Mouse (Mus musculus) layer of hippocampus, postnatal 36 days (tissue): ENCODE results near the gene Ggct. TPM values are rescaled to one million over a fixed set of nuclear protein-coding genes. Genes with fewer than 3 reads are reported as not detected.

Experiments
- DNase-seq, 2 experiments: peaks; one replicate each; pipeline ENCODE4 v3.0.0; 2022
- total RNA-seq, 2 experiments: library from RNA; stranded (reverse); gene quantifications; 2 replicates each; pipeline ENCODE4 v1.2.3; 2021

The Ggct gene
- 10 to 100 TPM; 34.7 to 39.0 TPM for total RNA-seq

- DNase-seq, result peak; percentile 95 to 97
Measured at GRCm38 (mm10) chr6:54992734-54993260, at the start of gene Ggct. Gene Ggct (minus strand): TSS chr6:54992950.

- DNase-seq, result no peak
Measured at GRCm38 (mm10) chr6:55040031-55040430, 47.3 kb upstream of the Ggct start.

GRCm38 (mm10) chr6:55039446-55039783 is 46.7 kb upstream of the Ggct start:
- no peak for DNase-seq

GRCm38 (mm10) chr6:55038671-55039445 is 46.1 kb upstream of the Ggct start:
- no peak for DNase-seq

- DNase-seq, result peak; percentile 87 to 88
Measured at GRCm38 (mm10) chr6:55037799-55038670, 45.3 kb upstream of the Ggct start, which contains the start of gene Gars. Gene Gars (plus strand): TSS chr6:55038007.

- no peak for DNase-seq
Measured at GRCm38 (mm10) chr6:55036731-55037130, 44.0 kb upstream of the Ggct start.

GRCm38 (mm10) chr6:55027642-55028041 is 34.9 kb upstream of the Ggct start:
- no peak for DNase-seq

GRCm38 (mm10) chr6:55021806-55022205 is 29.1 kb upstream of the Ggct start:
- DNase-seq, result no peak

- no peak for DNase-seq
Measured at GRCm38 (mm10) chr6:55018417-55018816, 25.7 kb upstream of the Ggct start.

GRCm38 (mm10) chr6:55016710-55017583 is 24.2 kb upstream of the Ggct start:
- DNase-seq, result peak; percentile 49 to 57

- DNase-seq, result peak; percentile 19 to 21
Measured at GRCm38 (mm10) chr6:55016236-55016635, 23.5 kb upstream of the Ggct start.

- DNase-seq, result no peak
Measured at GRCm38 (mm10) chr6:55014184-55014583, 21.4 kb upstream of the Ggct start.

- no peak for DNase-seq
Measured at GRCm38 (mm10) chr6:55012516-55012915, 19.8 kb upstream of the Ggct start.

GRCm38 (mm10) chr6:55010330-55011091 is 17.8 kb upstream of the Ggct start:
- DNase-seq, result no peak

- DNase-seq, result peak; percentile 23 to 41
Measured at GRCm38 (mm10) chr6:55009391-55010230, 16.9 kb upstream of the Ggct start.

GRCm38 (mm10) chr6:55008401-55008800 is 15.7 kb upstream of the Ggct start:
- DNase-seq, result no peak

- no peak for DNase-seq
Measured at GRCm38 (mm10) chr6:55003559-55003958, 10.8 kb upstream of the Ggct start.

- DNase-seq, result no peak
Measured at GRCm38 (mm10) chr6:55002438-55002837, 9.7 kb upstream of the Ggct start.

- no peak for DNase-seq
Measured at GRCm38 (mm10) chr6:55001320-55001719, 8.6 kb upstream of the Ggct start.

GRCm38 (mm10) chr6:54997726-54998125 is 5.0 kb upstream of the Ggct start:
- DNase-seq, result no peak

- DNase-seq, result no peak
Measured at GRCm38 (mm10) chr6:54996361-54996760, 3.6 kb upstream of the Ggct start.
